Mouse (Mus musculus): ENCODE data around the gene Olfr1047. TPM values are rescaled to one million over a fixed set of nuclear protein-coding genes. Genes with fewer than 3 reads are reported as not detected.
"Not testable (repeated sequence)": the region's sequence is repeated elsewhere in the genome, so short reads cannot be mapped to it uniquely, and the experiment has no call there.

Gene Olfr1047
- total RNA-seq (2021) = not detected
- long read RNA-seq, experiment 1 = 0 reads
- long read RNA-seq, experiment 2 = 0 reads

GRCm38 (mm10) chr2:86231301-86231700 lies at the start of gene Olfr1047:
Olfr1047 (minus strand) TSS chr2:86231401.
- DNase-seq = no peak

- DNase-seq = not testable (repeated sequence)
These were observed 47.8 kb upstream of the Olfr1047 start, which contains the start of gene Olfr1051 for GRCm38 (mm10) chr2:86278988-86279387. Olfr1051 (minus strand) TSS chr2:86279088.

DNA sequence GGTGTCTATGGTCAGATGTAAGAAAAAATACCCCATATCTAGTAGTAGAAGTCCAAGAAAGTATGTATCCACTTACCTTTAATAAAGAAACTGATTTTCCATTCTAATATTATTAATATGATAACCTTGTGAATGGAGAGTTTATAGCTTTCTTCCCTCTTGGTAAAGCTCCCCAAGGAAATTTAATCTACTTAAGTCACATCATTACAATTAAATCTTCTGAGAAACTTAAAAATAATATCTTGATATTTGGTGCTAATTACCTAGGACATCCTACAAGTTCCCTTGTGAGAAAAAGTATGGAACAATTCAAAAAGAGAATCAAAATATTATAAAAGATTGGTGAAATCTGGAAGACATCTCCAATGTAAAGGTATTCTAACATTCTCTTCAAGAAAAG lies 27.0 kb upstream of the Olfr1047 start, which contains the start of gene Olfr1049:
Olfr1049 (minus strand) TSS at position 101 of the 400 bp plus-strand sequence.
- not testable (repeated sequence) for DNase-seq

- no peak for DNase-seq
These were observed 9.0 kb upstream of the Olfr1047 start, which contains the start of gene Olfr1048 for GRCm38 (mm10) chr2:86240189-86240588. Olfr1048 (minus strand) TSS chr2:86240289.

GRCm38 (mm10) chr2:86219214-86219613 lies 12.0 kb downstream of the Olfr1047 start, which contains the start of gene Olfr1046:
Olfr1046 (minus strand) TSS chr2:86219314.
- DNase-seq = no peak

GRCm38 (mm10) chr2:86202909-86203308 lies 28.3 kb downstream of the Olfr1047 start, which contains the start of gene Olfr1045:
Olfr1045 (minus strand) TSS chr2:86203009.
- DNase-seq = no peak

- DNase-seq = no peak
These were observed 35.3 kb downstream of the Olfr1047 start for GRCm38 (mm10) chr2:86195863-86196262.

DNA sequence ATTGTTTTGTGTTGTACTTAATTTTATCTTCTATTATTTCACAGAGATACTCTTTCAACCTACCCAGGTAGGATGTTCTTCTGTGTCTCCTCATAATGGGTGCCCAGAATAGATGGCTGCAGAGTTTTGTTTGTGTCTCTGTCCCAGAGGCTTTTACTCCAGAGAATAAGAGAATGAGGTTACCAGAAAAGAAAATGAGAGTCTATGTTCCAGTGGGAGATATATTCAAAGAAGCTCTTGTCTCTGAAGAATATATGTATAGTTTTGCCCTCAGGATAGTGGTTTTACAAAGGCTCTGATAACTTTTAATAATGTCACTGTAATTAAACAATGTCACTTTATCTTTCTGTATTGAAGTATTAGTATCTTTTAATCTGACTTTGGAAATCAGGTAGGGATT lies 45.6 kb downstream of the Olfr1047 start, which contains the start of gene Olfr52:
Olfr52 (minus strand) TSS at position 101 of the 400 bp plus-strand sequence.
- no peak for DNase-seq

GRCm38 (mm10) chr2:86179950-86180349 lies 51.3 kb downstream of the Olfr1047 start:
- no peak for DNase-seq

DNA sequence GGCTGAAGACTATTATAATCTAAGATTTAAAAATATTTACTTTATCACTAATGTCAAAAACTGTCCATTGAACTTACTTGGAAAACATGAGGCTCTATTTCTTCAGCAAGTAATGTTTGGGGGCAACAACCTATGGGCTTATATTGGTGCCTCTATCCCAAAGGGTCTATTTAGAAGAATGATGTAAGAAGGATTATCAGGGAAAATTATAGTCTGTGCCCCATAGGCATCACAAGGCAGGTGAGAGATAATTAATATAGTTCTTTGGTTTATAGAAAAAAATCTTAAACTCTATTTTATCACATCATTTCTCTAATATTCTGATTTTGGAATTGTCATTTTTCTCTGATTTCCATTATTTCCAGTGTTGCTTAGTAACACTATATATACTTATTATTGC lies 53.5 kb downstream of the Olfr1047 start, which contains the start of gene Olfr1044:
Olfr1044 (minus strand) TSS at position 101 of the 400 bp plus-strand sequence.
- DNase-seq = no peak

Other genes with a start within 250 kb of the Olfr1047 start
- gene Olfr1031, start 241.1 kb downstream of the Olfr1047 start, total RNA-seq (2021) = not detected
- gene Olfr1032, start 225.9 kb downstream of the Olfr1047 start, total RNA-seq (2021) = not detected
- under 1 TPM; 0.09 to 0.45 TPM for gene Olfr1033, start 210.8 kb downstream of the Olfr1047 start, total RNA-seq (2021)
- gene Olfr1034, start 185.5 kb downstream of the Olfr1047 start, total RNA-seq (2021) = not detected
- not detected for gene Olfr1036, start 157.4 kb downstream of the Olfr1047 start, total RNA-seq (2021)
- not detected for gene Olfr1037, start 144.0 kb downstream of the Olfr1047 start, total RNA-seq (2021)
- gene Olfr1039, start 95.5 kb downstream of the Olfr1047 start, total RNA-seq (2021) = not detected
- not detected for gene Olfr1040, start 84.7 kb downstream of the Olfr1047 start, total RNA-seq (2021)
- not detected for gene Olfr1042, start 69.6 kb downstream of the Olfr1047 start, total RNA-seq (2021)
- not detected for gene Olfr1043, start 63.9 kb downstream of the Olfr1047 start, total RNA-seq (2021)
- gene Olfr1044, start 53.6 kb downstream of the Olfr1047 start, total RNA-seq (2021) = not detected
- gene Olfr52, start 45.7 kb downstream of the Olfr1047 start, total RNA-seq (2021) = not detected
- gene Olfr1045, start 28.4 kb downstream of the Olfr1047 start, total RNA-seq (2021) = not detected
- gene Olfr1046, start 12.1 kb downstream of the Olfr1047 start, total RNA-seq (2021) = not detected
- not detected for gene Olfr1048, start 8.9 kb upstream of the Olfr1047 start, total RNA-seq (2021)
- gene Olfr1049, start 26.9 kb upstream of the Olfr1047 start, total RNA-seq (2021) = not detected
- gene Olfr1051, start 47.7 kb upstream of the Olfr1047 start, total RNA-seq (2021) = not detected
- gene Olfr1052, start 61.1 kb upstream of the Olfr1047 start, total RNA-seq (2021) = not detected
- not detected for gene Olfr1053, start 83.9 kb upstream of the Olfr1047 start, total RNA-seq (2021)
- gene Olfr1054, start 104.0 kb upstream of the Olfr1047 start, total RNA-seq (2021) = not detected
- gene Olfr1055, start 118.9 kb upstream of the Olfr1047 start, total RNA-seq (2021) = not detected
- gene Olfr1056, start 131.1 kb upstream of the Olfr1047 start, total RNA-seq (2021) = not detected
- not detected for gene Olfr1057, start 147.0 kb upstream of the Olfr1047 start, total RNA-seq (2021)
- not detected for gene Olfr1058, start 157.2 kb upstream of the Olfr1047 start, total RNA-seq (2021)
- gene Olfr1061, start 182.6 kb upstream of the Olfr1047 start, total RNA-seq (2021) = not detected
- gene Olfr1062, start 195.3 kb upstream of the Olfr1047 start, total RNA-seq (2021) = not detected
- not detected for gene Olfr1065, start 219.2 kb upstream of the Olfr1047 start, total RNA-seq (2021)
- not detected for gene Olfr1066, start 224.9 kb upstream of the Olfr1047 start, total RNA-seq (2021)